ENCODE assay signal across 20 mouse cellular contexts in genomic region chr5:121116941-121117340, GRCm38 (mm10).
DNase-seq lines count a peak whose midpoint lies in the region; ATAC-seq and TF ChIP-seq lines count a peak whose summit lies in the region.
"Had no signal": no experiment of that assay in that cellular context is flagged by ENCODE, and none has a peak within 500 bp of the region (broad histone marks: within the 10 kb centered on the region; RNA-seq: fewer than 3 reads in every experiment).

No protein-coding gene starts in this region.

- H3K9me3 ChIP-seq in hindbrain, embryonic 11.5 days (ENCODE audit: control insufficient read depth, low read length), result no peaks in the 10 kb centered on the region
- H3K9me3 ChIP-seq in hindbrain, postnatal 0 days (ENCODE audit: low read length), result no peaks in the 10 kb centered on the region
- H3K9me3 ChIP-seq in forebrain, embryonic 14.5 days (replicated peaks; ENCODE audit: control insufficient read depth, low read length), result no peaks in the 10 kb centered on the region
- no peaks in the 10 kb centered on the region for H3K9me3 ChIP-seq in hindbrain, embryonic 14.5 days (ENCODE audit: control insufficient read depth, low read length)
- no peaks in the 10 kb centered on the region for H3K9me3 ChIP-seq in midbrain, embryonic 16.5 days (replicated peaks; ENCODE audit: control insufficient read depth, low read length, poor library complexity, severe bottlenecking)
- H3K9me3 ChIP-seq: embryonic facial prominence, embryonic 10.5 days; heart, embryonic 13.5 days; intestine, embryonic 15.5 days; limb, embryonic 12.5 days; liver, embryonic 12.5 days had no signal

- H3K4me1 ChIP-seq in hindbrain, embryonic 11.5 days (replicated peaks; ENCODE audit: control insufficient read depth, insufficient read depth, low read length), result peaks cover 4% of the 10 kb centered on the region; the same call in 1 of the 2 replicates
- peaks cover 11% of the 10 kb centered on the region; the same call in 1 of the 2 replicates for H3K4me1 ChIP-seq in hindbrain, postnatal 0 days (ENCODE audit: insufficient read depth, low read length)
- H3K4me1 ChIP-seq in forebrain, embryonic 14.5 days (ENCODE audit: control insufficient read depth, insufficient read depth, low read length), result peaks cover 22% of the 10 kb centered on the region
- peaks cover 38% of the 10 kb centered on the region for H3K4me1 ChIP-seq in hindbrain, embryonic 14.5 days (replicated peaks; ENCODE audit: control insufficient read depth, insufficient read depth, low read length)
- peaks cover 39% of the 10 kb centered on the region for H3K4me1 ChIP-seq in midbrain, embryonic 16.5 days (ENCODE audit: control insufficient read depth, insufficient read depth, low read length)
- H3K4me1 ChIP-seq: liver, embryonic 12.5 days had no signal

- no peaks in the 10 kb centered on the region for H3K27me3 ChIP-seq in hindbrain, embryonic 11.5 days (ENCODE audit: control insufficient read depth, insufficient read depth, low read length)
- no peaks in the 10 kb centered on the region for H3K27me3 ChIP-seq in hindbrain, postnatal 0 days (ENCODE audit: insufficient read depth, low read length)
- H3K27me3 ChIP-seq in forebrain, embryonic 14.5 days (replicated peaks; ENCODE audit: control insufficient read depth, insufficient read depth, low read length), result no peaks in the 10 kb centered on the region
- H3K27me3 ChIP-seq in hindbrain, embryonic 14.5 days (ENCODE audit: control insufficient read depth, insufficient read depth, low read length), result no peaks in the 10 kb centered on the region
- no peaks in the 10 kb centered on the region for H3K27me3 ChIP-seq in midbrain, embryonic 16.5 days (ENCODE audit: control insufficient read depth, insufficient read depth, low read depth, low read length)
- H3K27me3 ChIP-seq: CH12.LX; heart, embryonic 13.5 days; intestine, embryonic 15.5 days; limb, embryonic 12.5 days; liver, embryonic 12.5 days had no signal

- no peak overlapping the region for H3K4me3 ChIP-seq in hindbrain, embryonic 11.5 days (ENCODE audit: low read depth, low read length)
- H3K4me3 ChIP-seq in hindbrain, postnatal 0 days (ENCODE audit: low read length), result no peak overlapping the region
- no peak overlapping the region for H3K4me3 ChIP-seq in forebrain, embryonic 14.5 days (ENCODE audit: low read depth, low read length)
- no peak overlapping the region for H3K4me3 ChIP-seq in hindbrain, embryonic 14.5 days (replicated peaks; ENCODE audit: low read length)
- no peak overlapping the region for H3K4me3 ChIP-seq in midbrain, embryonic 16.5 days (ENCODE audit: low read depth, low read length)
- H3K4me3 ChIP-seq: embryonic facial prominence, embryonic 10.5 days; heart, embryonic 13.5 days; intestine, embryonic 15.5 days; limb, embryonic 12.5 days; liver, embryonic 12.5 days had no signal

- 78% methylated on average over 3 of the region's 3 CpGs for WGBS in hindbrain, embryonic 11.5 days
- WGBS in hindbrain, postnatal 0 days, result 57% methylated on average over 3 of the region's 3 CpGs
- WGBS in forebrain, embryonic 14.5 days, result 66% methylated on average over 3 of the region's 3 CpGs
- 68% methylated on average over 3 of the region's 3 CpGs for WGBS in hindbrain, embryonic 14.5 days
- WGBS in midbrain, embryonic 16.5 days, result 68% methylated on average over 3 of the region's 3 CpGs

- no peak overlapping the region for H3K9ac ChIP-seq in hindbrain, embryonic 11.5 days (ENCODE audit: low read depth, low read length)
- H3K9ac ChIP-seq in hindbrain, postnatal 0 days (replicated peaks; ENCODE audit: low read length), result no peak overlapping the region
- H3K9ac ChIP-seq in forebrain, embryonic 14.5 days (ENCODE audit: low read length), result no peak overlapping the region
- H3K9ac ChIP-seq in hindbrain, embryonic 14.5 days, result no peak overlapping the region
- H3K9ac ChIP-seq in midbrain, embryonic 16.5 days (ENCODE audit: low read depth, low read length), result no peak overlapping the region
- H3K9ac ChIP-seq: heart, embryonic 13.5 days; intestine, embryonic 15.5 days; limb, embryonic 12.5 days; liver, embryonic 12.5 days had no signal

- no peak for DNase-seq in hindbrain, embryonic 11.5 days (ENCODE audit: low spot score)
- no peak for DNase-seq in hindbrain, postnatal 0 days (ENCODE audit: low spot score)
- no peak for DNase-seq in forebrain, embryonic 14.5 days (ENCODE audit: low spot score)
- no peak for DNase-seq in hindbrain, embryonic 14.5 days (ENCODE audit: low spot score)
- DNase-seq in adrenal gland, postnatal 14 days, result no peak
- DNase-seq in ovary, postnatal 14 days (ENCODE audit: low spot score), result no peak
- DNase-seq: cerebellum, adult 2 months; heart, adult 18-20 months; kidney, adult 9 months; kidney, postnatal 25 days; lung, adult 2 months; right cerebral cortex, adult 18-20 months; thymus, postnatal 4 days had no signal

- no peak for ATAC-seq in hindbrain, embryonic 11.5 days (ENCODE audit: low FRiP score)
- ATAC-seq in hindbrain, postnatal 0 days, result no peak
- no peak for ATAC-seq in forebrain, embryonic 14.5 days
- ATAC-seq in hindbrain, embryonic 14.5 days (ENCODE audit: low FRiP score), result no peak
- ATAC-seq in midbrain, embryonic 16.5 days, result no peak
- ATAC-seq: intestine, embryonic 15.5 days; liver, embryonic 12.5 days had no signal

- H3K27ac ChIP-seq in hindbrain, embryonic 11.5 days (ENCODE audit: low read depth, low read length), result 0 out of 2 replicates have a peak overlapping the region, but pooled peaks have one; percentile 70
- H3K27ac ChIP-seq in hindbrain, postnatal 0 days, result no peak overlapping the region; the same call in 1 of the 2 replicates
- H3K27ac ChIP-seq in forebrain, embryonic 14.5 days (ENCODE audit: low read depth, low read length), result peak overlapping the region; percentile 92; the same call in 1 of the 2 replicates
- H3K27ac ChIP-seq in hindbrain, embryonic 14.5 days, result peak overlapping the region; percentile 95
- peak overlapping the region; percentile 94 for H3K27ac ChIP-seq in midbrain, embryonic 16.5 days (ENCODE audit: low read length)
- H3K27ac ChIP-seq: embryonic facial prominence, embryonic 10.5 days; heart, embryonic 13.5 days; intestine, embryonic 15.5 days; limb, embryonic 12.5 days; liver, embryonic 12.5 days had no signal

- TF ChIP-seq CTCF in hindbrain, postnatal 0 days (IDR thresholded peaks at IDR 0.05; ENCODE audit: low read depth), result no peak

- H3K36me3 ChIP-seq in hindbrain, embryonic 11.5 days (ENCODE audit: control insufficient read depth, insufficient read depth, low read length), result no peaks in the 10 kb centered on the region
- no peaks in the 10 kb centered on the region for H3K36me3 ChIP-seq in hindbrain, postnatal 0 days (ENCODE audit: insufficient read depth, low read length)
- H3K36me3 ChIP-seq in forebrain, embryonic 14.5 days (ENCODE audit: control insufficient read depth, insufficient read depth, low read length), result no peaks in the 10 kb centered on the region
- H3K36me3 ChIP-seq in hindbrain, embryonic 14.5 days (replicated peaks; ENCODE audit: control insufficient read depth, insufficient read depth), result no peaks in the 10 kb centered on the region
- no peaks in the 10 kb centered on the region for H3K36me3 ChIP-seq in midbrain, embryonic 16.5 days (ENCODE audit: control insufficient read depth, insufficient read depth, low read length)
- H3K36me3 ChIP-seq: embryonic facial prominence, embryonic 10.5 days; heart, embryonic 13.5 days; intestine, embryonic 15.5 days; limb, embryonic 12.5 days; liver, embryonic 12.5 days had no signal

- H3K4me2 ChIP-seq in hindbrain, embryonic 11.5 days (replicated peaks; ENCODE audit: low read depth, low read length), result no peak overlapping the region
- no peak overlapping the region for H3K4me2 ChIP-seq in hindbrain, postnatal 0 days (ENCODE audit: low read depth, low read length)
- no peak overlapping the region for H3K4me2 ChIP-seq in forebrain, embryonic 14.5 days (ENCODE audit: low read length)
- no peak overlapping the region for H3K4me2 ChIP-seq in hindbrain, embryonic 14.5 days (replicated peaks)
- no peak overlapping the region for H3K4me2 ChIP-seq in midbrain, embryonic 16.5 days (ENCODE audit: low read length)
- H3K4me2 ChIP-seq: heart, embryonic 13.5 days; intestine, embryonic 15.5 days; limb, embryonic 12.5 days; liver, embryonic 12.5 days had no signal
